Mouse (Mus musculus) ovary, postnatal 36 days (tissue): ENCODE results near the gene Insl3.
A peak's percentile ranks its signal among the peaks of the same experiment; 100 is the strongest.
"Not testable (repeated sequence)": the region's sequence is repeated elsewhere in the genome, so short reads cannot be mapped to it uniquely, and the experiment has no call there.

Experiments used
- DNase-seq: peaks from one replicate; pipeline ENCODE4 v3.0.0; 2022; ENCODE audit warnings: low spot score, mixed read lengths

Insl3 gene

GRCm38 (mm10) chr8:71709800-71710446, 20.9 kb downstream of the Insl3 start:
- peak; percentile 78 for DNase-seq

GRCm38 (mm10) chr8:71711574-71711973, 22.6 kb downstream of the Insl3 start:
- no peak for DNase-seq

GRCm38 (mm10) chr8:71715531-71715930, 26.5 kb downstream of the Insl3 start:
- DNase-seq: no peak

GRCm38 (mm10) chr8:71716561-71717053, 27.6 kb downstream of the Insl3 start:
- no peak for DNase-seq

- DNase-seq: no peak
Measured at GRCm38 (mm10) chr8:71717096-71717495, 28.1 kb downstream of the Insl3 start.

- DNase-seq: no peak
Measured at GRCm38 (mm10) chr8:71718252-71718651, 29.2 kb downstream of the Insl3 start.

GRCm38 (mm10) chr8:71719218-71719617, 30.2 kb downstream of the Insl3 start:
- DNase-seq: no peak

- DNase-seq: no peak
Measured at GRCm38 (mm10) chr8:71719928-71720457, 31.0 kb downstream of the Insl3 start.

- DNase-seq: no peak
Measured at GRCm38 (mm10) chr8:71723047-71723551, 34.1 kb downstream of the Insl3 start.

GRCm38 (mm10) chr8:71724389-71724788, 35.4 kb downstream of the Insl3 start:
- no peak for DNase-seq

GRCm38 (mm10) chr8:71725122-71725924, 36.3 kb downstream of the Insl3 start, which contains the start of gene Fcho1:
Gene Fcho1, minus strand, starts transcription at chr8:71725716.
- peak; percentile 78 for DNase-seq

- no peak for DNase-seq
Measured at GRCm38 (mm10) chr8:71728240-71728785, 39.3 kb downstream of the Insl3 start.

- no peak for DNase-seq
Measured at GRCm38 (mm10) chr8:71728826-71729620, 40.0 kb downstream of the Insl3 start.

GRCm38 (mm10) chr8:71731652-71732230, 42.7 kb downstream of the Insl3 start:
- DNase-seq: peak; percentile 52

GRCm38 (mm10) chr8:71738316-71738715, 49.3 kb downstream of the Insl3 start:
- DNase-seq: not testable (repeated sequence)
